Mouse (Mus musculus): ENCODE results near the gene Frmd4a. TPM values are rescaled to one million over a fixed set of nuclear protein-coding genes. Genes with fewer than 3 reads are reported as not detected.

Gene Frmd4a
- polyA plus RNA-seq, 1 experiment, result 22.8 TPM

DNA sequence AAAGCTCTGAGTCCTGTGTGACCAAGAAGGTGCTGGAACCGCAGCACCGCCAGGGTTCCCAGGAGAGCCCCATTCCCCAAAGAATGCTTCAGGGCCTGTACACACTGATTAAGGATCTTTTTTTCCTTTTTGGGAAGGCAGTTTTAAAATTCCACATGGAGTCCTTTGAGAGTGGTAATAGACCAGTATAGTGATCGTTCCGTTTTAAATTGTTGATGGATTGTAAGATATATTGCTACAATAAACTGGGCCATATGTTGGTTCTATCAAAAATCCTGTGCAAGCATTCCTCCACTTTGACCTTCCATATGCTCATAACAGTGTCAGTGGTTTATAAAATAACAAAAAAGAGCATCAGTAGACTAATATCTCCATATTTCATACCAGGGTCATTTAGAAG lies 424.3 kb downstream of the Frmd4a start:
- H3K27ac ChIP-seq (ENCODE audit: control insufficient read depth, insufficient read depth, low read depth, low read length, poor library complexity), result no peak overlapping the region
- H3K4me3 ChIP-seq (replicated peaks; ENCODE audit: control insufficient read depth, low read depth, low read length), result no peak overlapping the region
- H3K4me1 ChIP-seq (ENCODE audit: control insufficient read depth, insufficient read depth, low read length), result no peaks in the 10 kb centered on the region
- TF ChIP-seq POLR2A (IDR thresholded peaks at IDR 0.05; ENCODE audit: borderline replicate concordance, control insufficient read depth, low read depth, low read length) (no peak), CTCF (IDR thresholded peaks at IDR 0.05; ENCODE audit: control insufficient read depth, insufficient read depth, low read length) (no peak)
- WGBS, result 89% methylated on average over 4 of the region's 4 CpGs

DNA sequence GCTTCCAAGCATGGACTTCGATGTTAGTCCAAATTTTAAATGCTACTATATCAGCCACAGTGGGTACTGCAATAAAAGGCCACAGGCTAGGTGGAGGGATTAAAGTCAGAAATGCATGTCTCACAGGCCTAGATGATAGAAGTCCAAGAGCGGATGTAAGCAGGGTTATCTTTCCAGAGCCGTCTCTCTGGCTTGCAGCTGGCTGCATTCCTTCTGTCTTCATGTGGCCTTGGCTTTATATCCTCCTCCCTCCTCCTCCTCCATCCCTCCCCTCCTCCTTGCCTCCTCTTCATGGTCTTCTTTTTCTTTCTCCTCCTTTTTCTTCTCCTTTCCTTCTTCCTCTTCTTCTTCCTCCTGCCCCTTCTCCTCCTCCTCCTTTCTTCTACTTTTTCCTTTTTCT lies 427.2 kb downstream of the Frmd4a start:
- 83% methylated on average over 3 of the region's 3 CpGs for WGBS
- Histone ChIP-seq H3K27ac (ENCODE audit: control insufficient read depth, insufficient read depth, low read depth, low read length, poor library complexity) (no peak overlapping the region), H3K4me1 (ENCODE audit: control insufficient read depth, insufficient read depth, low read length) (no peaks in the 10 kb centered on the region), H3K4me3 (replicated peaks; ENCODE audit: control insufficient read depth, low read depth, low read length) (no peak overlapping the region)
- TF ChIP-seq CTCF (IDR thresholded peaks at IDR 0.05; ENCODE audit: control insufficient read depth, insufficient read depth, low read length) (no peak), POLR2A (IDR thresholded peaks at IDR 0.05; ENCODE audit: borderline replicate concordance, control insufficient read depth, low read depth, low read length) (no peak)

DNA sequence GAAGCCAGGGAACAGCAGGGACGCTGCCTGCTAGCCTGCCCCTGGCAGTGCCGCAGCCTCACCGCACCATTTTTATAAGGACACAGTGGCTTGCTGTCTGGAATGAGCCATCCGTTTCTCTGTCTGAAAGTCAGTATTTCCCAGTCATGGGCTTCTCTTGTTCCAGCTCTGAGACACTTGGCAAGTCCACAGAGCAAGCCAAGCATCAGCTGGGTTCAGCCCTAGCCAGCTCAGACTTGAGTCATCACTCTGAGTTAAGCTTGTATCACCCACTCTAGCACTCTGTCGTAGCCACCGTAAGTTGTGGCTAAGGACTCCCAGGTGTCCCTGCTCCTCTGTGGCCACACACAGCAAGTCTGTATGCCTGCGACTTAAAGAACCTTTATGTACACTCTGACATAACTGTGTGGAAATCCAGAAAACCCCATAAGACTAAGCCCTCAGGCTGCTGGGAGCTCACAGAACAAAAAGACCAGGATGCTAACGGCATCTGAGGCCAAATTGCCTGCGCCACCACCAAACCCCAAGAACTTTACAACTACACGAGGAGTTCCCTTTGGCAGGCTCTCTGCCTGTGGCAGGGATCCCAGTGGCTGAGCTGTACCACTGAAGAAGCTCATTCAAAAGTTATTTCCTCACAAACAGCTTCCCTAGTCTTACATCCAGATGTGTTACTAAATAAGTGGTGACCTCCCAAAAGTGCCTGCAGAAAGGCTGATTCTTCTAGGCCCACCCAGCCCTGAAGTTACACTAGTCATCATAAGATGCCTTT lies 428.3 kb downstream of the Frmd4a start:
- H3K27ac ChIP-seq (ENCODE audit: control insufficient read depth, insufficient read depth, low read depth, low read length, poor library complexity), result no peak overlapping the region
- H3K4me3 ChIP-seq (replicated peaks; ENCODE audit: control insufficient read depth, low read depth, low read length), result no peak overlapping the region
- TF ChIP-seq CTCF (IDR thresholded peaks at IDR 0.05; ENCODE audit: control insufficient read depth, insufficient read depth, low read length), result no peak
- no peak for TF ChIP-seq POLR2A (IDR thresholded peaks at IDR 0.05; ENCODE audit: borderline replicate concordance, control insufficient read depth, low read depth, low read length)
- no peaks in the 10 kb centered on the region for H3K4me1 ChIP-seq (ENCODE audit: control insufficient read depth, insufficient read depth, low read length)
- WGBS, result 77% methylated on average over 10 of the region's 10 CpGs

DNA sequence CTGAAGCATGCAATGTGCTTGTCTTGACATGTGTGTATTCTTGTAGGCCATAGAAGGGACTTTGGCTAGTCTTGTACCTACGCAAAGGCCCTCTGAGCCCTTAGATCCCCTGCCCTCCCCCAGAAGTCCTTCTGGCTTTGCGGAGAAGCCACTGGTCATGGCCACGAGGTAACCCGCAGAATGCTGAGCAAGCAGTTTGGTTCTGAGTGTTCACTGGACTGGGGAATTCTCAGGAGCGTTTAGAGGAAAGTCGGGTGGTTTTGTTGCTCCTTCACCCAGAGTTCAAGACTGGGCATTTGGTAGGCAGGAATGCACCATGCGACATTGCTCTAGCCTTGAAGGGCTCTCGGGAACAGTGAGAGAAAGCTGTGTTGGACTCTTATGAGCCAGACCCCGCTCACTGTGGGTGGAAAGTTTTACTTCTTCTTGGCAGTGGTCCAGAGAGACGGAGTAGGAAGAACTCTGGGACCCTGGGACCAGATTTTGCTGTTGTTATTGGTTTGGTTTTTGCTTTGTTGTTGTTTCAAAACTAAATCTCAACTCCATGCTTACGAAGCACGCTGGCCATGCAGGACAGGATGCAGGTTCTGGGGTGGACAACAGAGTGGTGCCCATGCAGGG lies 432.5 kb downstream of the Frmd4a start:
- Histone ChIP-seq H3K27ac (ENCODE audit: control insufficient read depth, insufficient read depth, low read depth, low read length, poor library complexity) (no peak overlapping the region), H3K4me1 (ENCODE audit: control insufficient read depth, insufficient read depth, low read length) (no peaks in the 10 kb centered on the region), H3K4me3 (replicated peaks; ENCODE audit: control insufficient read depth, low read depth, low read length) (no peak overlapping the region)
- WGBS, result 61% methylated on average over 12 of the region's 12 CpGs
- TF ChIP-seq CTCF (IDR thresholded peaks at IDR 0.05; ENCODE audit: control insufficient read depth, insufficient read depth, low read length) (no peak), POLR2A (IDR thresholded peaks at IDR 0.05; ENCODE audit: borderline replicate concordance, control insufficient read depth, low read depth, low read length) (no peak)

DNA sequence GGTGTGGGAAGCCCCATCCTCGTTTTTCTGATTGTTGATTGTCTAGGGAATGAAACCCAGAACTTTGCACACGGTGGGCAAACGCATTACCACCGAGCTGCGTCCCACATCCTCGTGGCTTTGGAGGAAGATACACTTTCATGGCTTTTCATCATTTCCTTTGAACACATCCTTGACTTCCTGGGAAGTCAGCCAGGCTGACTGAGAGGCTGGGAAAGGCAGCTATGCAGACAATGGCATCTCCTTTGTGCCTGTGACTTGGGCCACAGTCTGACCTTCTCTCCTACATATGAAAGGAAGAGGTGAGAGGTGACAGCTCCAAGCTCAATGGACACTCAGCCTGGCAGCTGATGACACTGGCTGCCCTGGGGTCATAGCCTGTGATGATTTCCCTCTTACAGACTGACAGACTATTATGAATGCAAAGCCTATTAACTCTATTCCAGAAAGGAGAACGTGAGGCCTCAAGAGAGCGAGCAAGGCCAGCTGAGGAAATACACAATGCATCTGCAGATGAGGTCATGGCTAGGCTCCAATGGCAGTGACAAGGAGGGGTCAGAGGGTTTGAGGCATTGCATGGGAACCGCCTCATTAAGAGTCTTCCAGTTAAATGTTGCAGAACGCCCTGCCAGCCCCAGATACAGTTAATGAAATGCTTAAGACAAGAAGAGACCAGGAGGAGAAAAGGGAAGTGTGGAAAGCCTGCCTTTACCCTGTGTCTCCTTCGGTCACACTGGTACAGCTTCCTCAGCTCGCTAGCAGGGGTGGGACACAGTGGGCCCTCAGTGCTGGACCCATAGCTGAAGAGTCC lies 435.3 kb downstream of the Frmd4a start:
- WGBS, result 39% methylated on average over 12 of the region's 12 CpGs
- no peak overlapping the region for H3K4me3 ChIP-seq (replicated peaks; ENCODE audit: control insufficient read depth, low read depth, low read length)
- no peaks in the 10 kb centered on the region for H3K4me1 ChIP-seq (ENCODE audit: control insufficient read depth, insufficient read depth, low read length)
- TF ChIP-seq CTCF (IDR thresholded peaks at IDR 0.05; ENCODE audit: control insufficient read depth, insufficient read depth, low read length) (no peak), POLR2A (IDR thresholded peaks at IDR 0.05; ENCODE audit: borderline replicate concordance, control insufficient read depth, low read depth, low read length) (no peak)
- H3K27ac ChIP-seq (ENCODE audit: control insufficient read depth, insufficient read depth, low read depth, low read length, poor library complexity), result no peak overlapping the region

DNA sequence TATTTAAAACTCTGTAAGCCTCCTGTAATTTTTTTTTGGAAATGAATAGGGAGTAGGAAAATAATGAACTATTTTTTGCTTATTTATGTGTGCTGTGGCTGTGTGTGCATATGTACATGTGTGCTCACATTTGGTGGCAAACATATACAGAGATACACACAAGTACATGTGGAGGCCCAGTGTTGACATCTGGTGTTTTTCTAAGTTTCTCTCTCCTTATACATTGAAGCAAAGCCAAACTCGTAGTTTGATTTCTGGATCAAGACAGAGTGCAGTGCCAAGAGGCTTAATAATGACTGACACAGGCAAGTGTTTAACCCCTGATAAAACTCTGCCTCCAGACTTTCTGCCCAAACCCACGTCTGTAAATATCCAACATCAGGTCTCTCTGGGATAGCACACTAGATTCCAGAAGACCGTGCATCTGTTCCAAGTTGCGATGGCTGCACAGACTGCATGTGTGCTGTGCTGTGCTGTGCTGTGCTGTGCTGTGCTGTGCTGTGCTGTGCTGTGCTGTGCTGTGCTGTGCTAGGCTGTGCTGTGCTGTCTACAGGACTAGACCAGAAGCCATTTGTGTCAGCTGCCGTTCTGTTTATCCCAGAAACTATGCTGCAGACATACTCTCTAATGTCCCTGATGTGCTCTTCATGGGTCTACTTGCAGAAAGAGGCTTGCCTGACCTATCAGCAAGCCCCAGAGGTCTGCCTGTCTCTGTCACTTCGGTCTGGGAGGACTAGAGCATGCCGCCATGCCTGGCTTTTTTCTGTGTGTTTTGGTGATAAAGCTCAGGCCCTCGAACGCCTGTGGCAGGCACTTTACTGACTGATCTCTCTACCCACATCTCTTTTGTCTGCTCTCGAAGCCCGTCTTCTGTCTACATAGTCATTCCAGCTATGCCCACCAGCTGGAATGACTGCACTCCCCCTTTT lies 437.8 kb downstream of the Frmd4a start:
- WGBS, result 65% methylated on average over 11 of the region's 11 CpGs
- H3K4me3 ChIP-seq (replicated peaks; ENCODE audit: control insufficient read depth, low read depth, low read length), result no peak overlapping the region
- TF ChIP-seq CTCF (IDR thresholded peaks at IDR 0.05; ENCODE audit: control insufficient read depth, insufficient read depth, low read length), result no peak
- TF ChIP-seq POLR2A (IDR thresholded peaks at IDR 0.05; ENCODE audit: borderline replicate concordance, control insufficient read depth, low read depth, low read length), result no peak
- no peaks in the 10 kb centered on the region for H3K4me1 ChIP-seq (ENCODE audit: control insufficient read depth, insufficient read depth, low read length)
- H3K27ac ChIP-seq (ENCODE audit: control insufficient read depth, insufficient read depth, low read depth, low read length, poor library complexity), result no peak overlapping the region

DNA sequence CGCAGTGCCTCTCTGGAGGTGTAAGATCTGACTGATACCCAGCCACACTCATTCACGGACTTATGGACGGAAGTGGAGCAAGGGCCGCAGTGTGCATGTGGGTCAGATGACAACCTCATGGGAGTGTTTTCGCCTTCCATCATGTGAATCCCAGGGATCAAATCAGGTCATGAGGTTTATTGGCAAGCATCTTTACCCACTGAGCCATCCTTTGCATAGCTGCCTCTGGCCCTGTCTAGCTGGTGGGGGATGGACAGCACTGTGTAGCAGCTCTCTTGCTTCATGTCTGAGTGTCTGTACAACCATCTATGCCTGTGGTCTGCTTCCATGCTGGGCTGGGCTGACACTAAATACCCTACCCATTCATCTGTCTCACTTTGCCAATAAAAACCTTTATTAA lies 443.4 kb downstream of the Frmd4a start:
- no peaks in the 10 kb centered on the region for H3K4me1 ChIP-seq (ENCODE audit: control insufficient read depth, insufficient read depth, low read length)
- TF ChIP-seq POLR2A (IDR thresholded peaks at IDR 0.05; ENCODE audit: borderline replicate concordance, control insufficient read depth, low read depth, low read length), result no peak
- no peak for TF ChIP-seq CTCF (IDR thresholded peaks at IDR 0.05; ENCODE audit: control insufficient read depth, insufficient read depth, low read length)
- WGBS, result 89% methylated on average over 5 of the region's 5 CpGs
- no peak overlapping the region for H3K4me3 ChIP-seq (replicated peaks; ENCODE audit: control insufficient read depth, low read depth, low read length)
- H3K27ac ChIP-seq (ENCODE audit: control insufficient read depth, insufficient read depth, low read depth, low read length, poor library complexity), result no peak overlapping the region

All from bone marrow, adult 2 months (tissue).